Mouse (Mus musculus) WW6 (cell line): ENCODE results near the gene Prss3.
"Not testable (repeated sequence)": the region's sequence is repeated elsewhere in the genome, so short reads cannot be mapped to it uniquely, and the experiment has no call there.

Experiments
- DNase-seq: peaks from one replicate; pipeline ENCODE4 v3.0.0-alpha.2; 2013; ENCODE audit warnings: low read depth, low spot score

Gene Prss3

GRCm38 (mm10) chr6:41377578-41377977 lies at the start of gene Prss3:
Gene Prss3, minus strand, starts transcription at chr6:41377678.
- not testable (repeated sequence) for DNase-seq

- not testable (repeated sequence) for DNase-seq
Measured at GRCm38 (mm10) chr6:41392056-41392455, 14.6 kb upstream of the Prss3 start, which contains the start of gene Gm5771. Gene Gm5771, plus strand, starts transcription at chr6:41392356.

DNA sequence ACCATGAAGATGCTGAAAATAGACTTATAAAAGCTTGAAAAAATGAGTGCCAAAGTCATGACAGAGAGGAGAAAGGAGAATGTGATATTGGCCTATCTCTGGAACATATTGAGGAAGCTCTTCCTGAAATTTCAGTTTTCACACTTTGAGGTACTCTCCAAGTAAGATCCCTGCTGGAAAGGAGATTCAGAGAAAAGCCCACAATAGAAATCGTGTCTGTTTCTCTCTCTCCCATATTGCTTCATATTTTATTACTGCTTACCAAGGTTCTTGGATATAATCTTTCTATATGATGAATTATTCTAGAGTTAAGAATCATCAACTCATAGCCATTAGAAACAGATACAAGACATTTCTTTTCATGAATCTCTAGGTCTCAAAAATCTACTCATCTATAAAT lies 14.2 kb upstream of the Prss3 start:
- not testable (repeated sequence) for DNase-seq

DNA sequence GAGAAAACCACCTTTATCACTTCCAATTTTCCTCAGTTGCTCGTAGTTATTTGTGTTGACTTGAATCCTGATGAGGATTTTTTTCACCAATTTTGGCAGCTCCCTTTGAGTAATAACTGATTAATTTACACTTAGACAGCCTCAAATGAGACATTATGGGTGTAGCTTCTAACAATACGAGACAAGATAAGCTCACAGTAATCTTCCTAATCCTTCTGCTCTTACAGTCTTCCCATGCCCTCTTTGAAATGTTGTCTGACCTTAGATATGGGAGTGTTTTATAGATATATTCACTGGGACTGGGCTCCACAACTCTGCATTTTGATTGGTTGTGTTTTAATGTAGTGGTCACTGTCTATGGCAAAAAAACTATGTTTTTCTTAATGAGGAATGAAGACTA lies 9.3 kb upstream of the Prss3 start:
- DNase-seq: no peak

GRCm38 (mm10) chr6:41373772-41374171 lies 3.7 kb downstream of the Prss3 start:
- DNase-seq: not testable (repeated sequence)

DNA sequence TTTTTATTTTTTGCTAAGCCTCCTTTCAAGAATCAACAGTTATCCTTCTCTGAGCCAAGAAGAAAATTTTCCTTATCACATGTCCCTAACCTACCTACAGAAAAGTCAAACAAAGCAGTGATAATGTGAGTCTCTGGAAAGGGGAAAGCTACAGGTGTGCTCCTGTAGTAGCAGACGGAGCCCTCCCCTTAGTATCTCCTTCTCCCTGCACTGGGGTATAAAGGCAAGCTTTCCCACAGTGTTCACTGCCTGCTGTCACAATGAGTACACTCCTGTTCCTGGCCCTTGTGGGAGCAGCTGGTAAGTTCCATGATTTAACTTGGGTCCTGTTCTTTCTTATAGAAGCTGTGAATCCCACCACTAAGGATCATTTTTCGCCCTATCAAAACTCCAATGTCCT lies 23.5 kb downstream of the Prss3 start, which contains the start of gene Try10:
Gene Try10 (plus strand): TSS at position 174 of the 400 bp plus-strand sequence.
- DNase-seq: no peak
